Mouse (Mus musculus) limb, embryonic 13.5 days (tissue): ENCODE results near the gene Smpx. TPM values are rescaled to one million over a fixed set of nuclear protein-coding genes. Genes with fewer than 3 reads are reported as not detected.

Experiments
- ATAC-seq: fragments of 200-750 bp; cut with Nextera tagmentation; 2 replicates; pipeline ENCODE4 v1.8.0; 2017; ENCODE audit warnings: low read depth, moderate number of reproducible peaks, moderate TSS enrichment; ENCODE audit not compliant: low FRiP score
- H3K27ac ChIP-seq: fragments of 300-500 bp; sonication (generic); 2 replicates; pipeline ENCODE4 v1.5.1; 2015; ENCODE audit warnings: inconsistent platforms, mild to moderate bottlenecking, moderate library complexity
- H3K27me3 ChIP-seq: fragments of 300-500 bp; sonication (generic); 2 replicates; pipeline ENCODE4 v1.6.1; 2015; ENCODE audit warnings: mild to moderate bottlenecking, inconsistent platforms
- H3K36me3 ChIP-seq: fragments of 300-500 bp; sonication (generic); 2 replicates; pipeline ENCODE4 v1.6.1; 2015; ENCODE audit warnings: inconsistent platforms, mild to moderate bottlenecking, moderate library complexity
- H3K4me1 ChIP-seq: fragments of 300-500 bp; sonication (generic); 2 replicates; pipeline ENCODE4 v1.6.1; 2015; ENCODE audit warnings: inconsistent platforms
- H3K4me2 ChIP-seq: fragments of 300-500 bp; sonication (generic); replicated peaks from 2 replicates; pipeline ENCODE4 v1.6.1; 2015; ENCODE audit warnings: inconsistent platforms, mild to moderate bottlenecking, moderate library complexity
- H3K4me3 ChIP-seq: fragments of 300-500 bp; sonication (generic); 2 replicates; pipeline ENCODE4 v1.5.1; 2015; ENCODE audit warnings: moderate library complexity, mild to moderate bottlenecking, inconsistent platforms
- H3K9ac ChIP-seq: fragments of 300-500 bp; sonication (generic); 2 replicates; pipeline ENCODE4 v1.6.1; 2015; ENCODE audit warnings: mild to moderate bottlenecking, inconsistent platforms
- H3K9me3 ChIP-seq: fragments of 300-500 bp; sonication (generic); 2 replicates; pipeline ENCODE4 v1.6.1; 2016; ENCODE audit warnings: inconsistent platforms
- WGBS: fragments of 180-500 bp; shearing (Covaris S2); methylation state at CpG from one replicate; pipeline ENCODE4 v1.1.7; 2015; 5-methylcytosine and 5-hydroxymethylcytosine counted together
- polyA plus RNA-seq: library from polyadenylated mRNA; unstranded; fragments of >200 nt; fragmentation: Nextera tagmentation; extraction: Ambion mirVana; gene quantifications from 2 replicates; pipeline ENCODE4 v1.2.1, GENCODE M21; 2015

Gene Smpx
- polyA plus RNA-seq, result 21.1 and 22.2 TPM in 2 replicates

- ATAC-seq, result no peak
- H3K4me1 ChIP-seq, result no peaks in the 10 kb centered on the region
- H3K27me3 ChIP-seq, result peaks cover 5% of the 10 kb centered on the region; the same call in 1 of the 2 replicates
- H3K27ac ChIP-seq, result no peak within 1 kb of the TSS
- H3K36me3 ChIP-seq, result no peaks in the 10 kb centered on the region
- no peak within 1 kb of the TSS for H3K9ac ChIP-seq
- 51% methylated on average over 8 of the region's 8 CpGs for WGBS
- no peak within 1 kb of the TSS for H3K4me3 ChIP-seq
- no peak within 1 kb of the TSS for H3K4me2 ChIP-seq
- no peaks in the 10 kb centered on the region for H3K9me3 ChIP-seq
These were observed at the start of gene Smpx for GRCm38 (mm10) chrX:157698862-157699261. Gene Smpx (plus strand): TSS chrX:157698910.

GRCm38 (mm10) chrX:157655047-157655446 is 43.7 kb upstream of the Smpx start:
- ATAC-seq, result no peak
- H3K4me3 ChIP-seq, result no peak overlapping the region
- H3K9me3 ChIP-seq, result no peaks in the 10 kb centered on the region
- no peak overlapping the region for H3K4me2 ChIP-seq
- H3K36me3 ChIP-seq, result no peaks in the 10 kb centered on the region
- no peak overlapping the region for H3K9ac ChIP-seq
- H3K27ac ChIP-seq, result no peak overlapping the region
- H3K4me1 ChIP-seq, result no peaks in the 10 kb centered on the region
- H3K27me3 ChIP-seq, result peaks cover 5% of the 10 kb centered on the region; the same call in 1 of the 2 replicates

- Histone ChIP-seq H3K4me3 (no peak overlapping the region), H3K27ac (no peak overlapping the region), H3K27me3 (peaks cover 5% of the 10 kb centered on the region; the same call in 1 of the 2 replicates), H3K9ac (no peak overlapping the region), H3K36me3 (no peaks in the 10 kb centered on the region), H3K4me2 (no peak overlapping the region), H3K9me3 (no peaks in the 10 kb centered on the region), H3K4me1 (no peaks in the 10 kb centered on the region)
- no peak for ATAC-seq
These were observed 41.4 kb upstream of the Smpx start for GRCm38 (mm10) chrX:157657356-157657755.

GRCm38 (mm10) chrX:157671820-157672219 is 26.9 kb upstream of the Smpx start:
- Histone ChIP-seq H3K4me2 (no peak overlapping the region), H3K27me3 (no peaks in the 10 kb centered on the region), H3K9me3 (no peaks in the 10 kb centered on the region), H3K4me3 (no peak overlapping the region), H3K9ac (no peak overlapping the region), H3K27ac (no peak overlapping the region), H3K4me1 (no peaks in the 10 kb centered on the region), H3K36me3 (no peaks in the 10 kb centered on the region)
- 84% methylated on average over 2 of the region's 2 CpGs for WGBS
- no peak for ATAC-seq

- Histone ChIP-seq H3K9me3 (no peaks in the 10 kb centered on the region), H3K4me1 (no peaks in the 10 kb centered on the region), H3K27ac (no peak overlapping the region), H3K9ac (no peak overlapping the region), H3K4me2 (no peak overlapping the region), H3K36me3 (no peaks in the 10 kb centered on the region), H3K27me3 (no peaks in the 10 kb centered on the region), H3K4me3 (no peak overlapping the region)
- 65% methylated on average over 3 of the region's 3 CpGs for WGBS
- ATAC-seq, result no peak
These were observed 23.9 kb upstream of the Smpx start for GRCm38 (mm10) chrX:157674667-157675350.

GRCm38 (mm10) chrX:157691186-157691585 is 7.5 kb upstream of the Smpx start:
- 79% methylated on average over 4 of the region's 4 CpGs for WGBS
- Histone ChIP-seq H3K36me3 (no peaks in the 10 kb centered on the region), H3K27ac (no peak overlapping the region), H3K9ac (no peak overlapping the region), H3K4me1 (no peaks in the 10 kb centered on the region), H3K9me3 (no peaks in the 10 kb centered on the region), H3K4me3 (no peak overlapping the region), H3K4me2 (no peak overlapping the region), H3K27me3 (no peaks in the 10 kb centered on the region)
- no peak for ATAC-seq

GRCm38 (mm10) chrX:157697591-157698135 is 1.0 kb upstream of the Smpx start:
- H3K36me3 ChIP-seq, result no peaks in the 10 kb centered on the region
- no peak overlapping the region for H3K4me3 ChIP-seq
- peaks cover 5% of the 10 kb centered on the region; the same call in 1 of the 2 replicates for H3K27me3 ChIP-seq
- H3K4me2 ChIP-seq, result no peak overlapping the region
- no peak for ATAC-seq
- H3K9me3 ChIP-seq, result no peaks in the 10 kb centered on the region
- no peaks in the 10 kb centered on the region for H3K4me1 ChIP-seq
- WGBS, result 69% methylated on average over 5 of the region's 5 CpGs
- H3K9ac ChIP-seq, result no peak overlapping the region
- H3K27ac ChIP-seq, result no peak overlapping the region

- 76% methylated on average over 2 of the region's 2 CpGs for WGBS
- no peak overlapping the region for H3K4me2 ChIP-seq
- no peaks in the 10 kb centered on the region; the same call in 1 of the 2 replicates for H3K27me3 ChIP-seq
- no peak overlapping the region for H3K9ac ChIP-seq
- no peak overlapping the region for H3K27ac ChIP-seq
- no peaks in the 10 kb centered on the region for H3K4me1 ChIP-seq
- no peaks in the 10 kb centered on the region for H3K9me3 ChIP-seq
- H3K4me3 ChIP-seq, result no peak overlapping the region
- 0 out of 2 replicates have a peak, but pooled peaks have one; percentile 59 for ATAC-seq
- H3K36me3 ChIP-seq, result no peaks in the 10 kb centered on the region
These were observed 8.5 kb downstream of the Smpx start for GRCm38 (mm10) chrX:157707236-157707635.

GRCm38 (mm10) chrX:157708616-157709280 is 10.0 kb downstream of the Smpx start:
- Histone ChIP-seq H3K4me3 (no peak overlapping the region), H3K27ac (no peak overlapping the region), H3K4me2 (no peak overlapping the region), H3K9ac (no peak overlapping the region), H3K36me3 (no peaks in the 10 kb centered on the region), H3K9me3 (no peaks in the 10 kb centered on the region), H3K4me1 (no peaks in the 10 kb centered on the region), H3K27me3 (no peaks in the 10 kb centered on the region)
- no peak for ATAC-seq
- WGBS, result 46% methylated on average over 4 of the region's 4 CpGs

GRCm38 (mm10) chrX:157719907-157720306 is 21.2 kb downstream of the Smpx start:
- no peak overlapping the region for H3K4me2 ChIP-seq
- H3K4me3 ChIP-seq, result no peak overlapping the region
- H3K9me3 ChIP-seq, result no peaks in the 10 kb centered on the region
- ATAC-seq, result no peak
- peaks cover 18% of the 10 kb centered on the region; the same call in 1 of the 2 replicates for H3K27me3 ChIP-seq
- 61% methylated on average over 3 of the region's 3 CpGs for WGBS
- H3K27ac ChIP-seq, result no peak overlapping the region
- H3K4me1 ChIP-seq, result no peaks in the 10 kb centered on the region
- no peak overlapping the region for H3K9ac ChIP-seq
- no peaks in the 10 kb centered on the region for H3K36me3 ChIP-seq

- H3K4me3 ChIP-seq, result no peak overlapping the region
- peaks cover 15% of the 10 kb centered on the region; the same call in 1 of the 2 replicates for H3K27me3 ChIP-seq
- H3K4me2 ChIP-seq, result no peak overlapping the region
- no peak for ATAC-seq
- 29% methylated on average over 7 of the region's 7 CpGs for WGBS
- H3K9me3 ChIP-seq, result no peaks in the 10 kb centered on the region
- H3K27ac ChIP-seq, result no peak overlapping the region
- H3K36me3 ChIP-seq, result no peaks in the 10 kb centered on the region
- H3K4me1 ChIP-seq, result no peaks in the 10 kb centered on the region
- H3K9ac ChIP-seq, result no peak overlapping the region
These were observed 32.1 kb downstream of the Smpx start for GRCm38 (mm10) chrX:157730622-157731341.
